Mouse (Mus musculus): ENCODE measurements around the gene Lst1. TPM values are rescaled to one million over a fixed set of nuclear protein-coding genes. Genes with fewer than 3 reads are reported as not detected.
A peak's percentile ranks its signal among the peaks of the same experiment; 100 is the strongest.

Gene Lst1
- total RNA-seq, 2 experiments from 2014 or later = 55.5 to 57.3 TPM

GRCm38 (mm10) chr17:35210593-35210992 lies 22.4 kb upstream of the Lst1 start:
- no peak for ATAC-seq (replicated peaks; ENCODE audit: low FRiP score, poor library complexity, severe bottlenecking)

- no peak for ATAC-seq (replicated peaks; ENCODE audit: low FRiP score, poor library complexity, severe bottlenecking)
These were observed 21.7 kb upstream of the Lst1 start for GRCm38 (mm10) chr17:35209785-35210535.

GRCm38 (mm10) chr17:35205380-35205769 lies 17.1 kb upstream of the Lst1 start:
- no peak for ATAC-seq (replicated peaks; ENCODE audit: low FRiP score, poor library complexity, severe bottlenecking)

GRCm38 (mm10) chr17:35204494-35205379 lies 16.5 kb upstream of the Lst1 start, which contains the start of gene Lta:
Gene Lta, minus strand, starts transcription at chr17:35205351.
- no peak for ATAC-seq (replicated peaks; ENCODE audit: low FRiP score, poor library complexity, severe bottlenecking)

- no peak for ATAC-seq (replicated peaks; ENCODE audit: low FRiP score, poor library complexity, severe bottlenecking)
These were observed 14.2 kb upstream of the Lst1 start for GRCm38 (mm10) chr17:35202442-35202841.

- no peak for ATAC-seq (replicated peaks; ENCODE audit: low FRiP score, poor library complexity, severe bottlenecking)
These were observed 13.5 kb upstream of the Lst1 start, which contains the start of gene Tnf for GRCm38 (mm10) chr17:35201787-35202186. Gene Tnf, minus strand, starts transcription at chr17:35202007.

GRCm38 (mm10) chr17:35201128-35201527 lies 12.9 kb upstream of the Lst1 start:
- ATAC-seq (replicated peaks; ENCODE audit: low FRiP score, poor library complexity, severe bottlenecking) = no peak

GRCm38 (mm10) chr17:35200398-35200797 lies 12.2 kb upstream of the Lst1 start:
- ATAC-seq (replicated peaks; ENCODE audit: low FRiP score, poor library complexity, severe bottlenecking) = no peak

GRCm38 (mm10) chr17:35198946-35199345 lies 10.7 kb upstream of the Lst1 start:
- no peak for ATAC-seq (replicated peaks; ENCODE audit: low FRiP score, poor library complexity, severe bottlenecking)

- no peak for ATAC-seq (replicated peaks; ENCODE audit: low FRiP score, poor library complexity, severe bottlenecking)
These were observed 9.8 kb upstream of the Lst1 start for GRCm38 (mm10) chr17:35198029-35198428.

- ATAC-seq (replicated peaks; ENCODE audit: low FRiP score, poor library complexity, severe bottlenecking) = no peak
These were observed 8.9 kb upstream of the Lst1 start for GRCm38 (mm10) chr17:35197126-35197525.

- no peak for ATAC-seq (replicated peaks; ENCODE audit: low FRiP score, poor library complexity, severe bottlenecking)
These were observed 8.0 kb upstream of the Lst1 start for GRCm38 (mm10) chr17:35196321-35196641.

- peak; percentile 85 for ATAC-seq (replicated peaks; ENCODE audit: low FRiP score, poor library complexity, severe bottlenecking)
These were observed 7.5 kb upstream of the Lst1 start for GRCm38 (mm10) chr17:35195631-35196320.

GRCm38 (mm10) chr17:35194844-35195630 lies 6.8 kb upstream of the Lst1 start:
- no peak for ATAC-seq (replicated peaks; ENCODE audit: low FRiP score, poor library complexity, severe bottlenecking)

- no peak for ATAC-seq (replicated peaks; ENCODE audit: low FRiP score, poor library complexity, severe bottlenecking)
These were observed 5.9 kb upstream of the Lst1 start, which contains the start of gene Ltb for GRCm38 (mm10) chr17:35193881-35194843. Gene Ltb, plus strand, starts transcription at chr17:35194439.

- no peak for ATAC-seq (replicated peaks; ENCODE audit: low FRiP score, poor library complexity, severe bottlenecking)
These were observed 4.7 kb upstream of the Lst1 start for GRCm38 (mm10) chr17:35192924-35193323.

GRCm38 (mm10) chr17:35191723-35192122 lies 3.5 kb upstream of the Lst1 start:
- ATAC-seq (replicated peaks; ENCODE audit: low FRiP score, poor library complexity, severe bottlenecking) = no peak

- ATAC-seq (replicated peaks; ENCODE audit: low FRiP score, poor library complexity, severe bottlenecking) = no peak
These were observed 1.9 kb upstream of the Lst1 start for GRCm38 (mm10) chr17:35190096-35190495.
